Mouse (Mus musculus): ENCODE measurements around the gene Dntt. TPM values are rescaled to one million over a fixed set of nuclear protein-coding genes. Genes with fewer than 3 reads are reported as not detected.

Gene Dntt
- total RNA-seq (2021): not detected
- long read RNA-seq, experiment 1: 0 reads
- long read RNA-seq, experiment 2: 0 reads

DNA sequence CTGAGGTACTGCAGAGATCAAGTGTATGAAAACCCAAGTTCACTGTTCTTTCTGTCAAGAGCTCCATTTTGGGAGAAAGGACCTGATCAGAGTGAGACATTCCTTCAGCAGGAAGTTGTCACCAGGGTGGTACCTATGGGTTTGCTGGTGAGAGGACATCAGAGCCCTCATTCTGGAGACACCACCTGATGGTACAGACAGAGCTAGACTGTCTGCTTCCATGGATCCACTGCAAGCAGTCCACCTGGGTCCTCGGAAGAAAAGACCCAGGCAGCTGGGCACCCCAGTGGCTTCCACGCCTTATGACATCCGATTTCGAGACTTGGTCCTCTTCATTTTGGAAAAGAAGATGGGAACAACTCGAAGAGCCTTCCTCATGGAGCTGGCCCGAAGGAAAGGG is at the start of gene Dntt:
Dntt (plus strand) TSS at position 57 of the 400 bp plus-strand sequence.
- DNase-seq (ENCODE audit: low spot score in 2 of 2): no peak
- intact Hi-C loops (cut with DNase I): no loop called here

DNA sequence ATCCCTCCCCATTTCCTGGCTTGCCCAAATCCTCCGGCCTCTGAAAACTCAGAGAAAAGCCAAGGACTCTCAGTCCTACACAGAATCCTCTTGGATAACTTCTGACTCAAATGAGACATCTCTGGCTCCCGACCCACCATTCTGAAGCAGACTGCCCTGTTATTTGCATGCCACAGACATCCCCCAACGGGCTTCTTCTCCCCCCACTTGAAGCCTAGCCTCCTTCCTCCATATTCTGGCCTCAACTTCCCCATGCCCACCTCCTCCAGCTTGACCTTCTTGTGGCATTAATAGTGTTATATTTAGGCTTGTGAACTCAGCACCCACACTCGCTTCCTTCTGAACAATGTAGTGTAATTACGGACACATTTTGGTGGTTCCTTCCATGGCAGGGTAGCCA is 48.4 kb upstream of the Dntt start:
- DNase-seq (ENCODE audit: low spot score in 2 of 2): no peak
- intact Hi-C loops (cut with DNase I): no loop called here

DNA sequence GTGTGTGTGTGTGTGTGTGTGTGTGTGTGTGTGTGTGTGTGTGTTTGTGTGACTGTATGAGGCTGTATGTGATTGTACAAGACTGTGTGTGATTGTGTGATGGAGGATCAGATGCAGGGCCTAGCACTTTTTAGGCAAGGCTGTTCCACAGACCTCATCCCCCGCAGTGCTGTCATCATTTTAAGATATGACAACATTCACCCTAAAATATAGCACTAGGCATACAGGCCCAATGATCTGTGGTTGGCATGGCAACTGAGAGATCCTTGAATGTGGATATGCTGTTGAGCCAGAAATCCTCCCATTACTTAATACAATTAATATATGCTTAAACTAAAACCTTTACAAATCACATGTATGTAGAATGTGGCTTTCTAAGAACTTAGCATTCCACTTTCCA is 44.5 kb upstream of the Dntt start:
- intact Hi-C loops (cut with DNase I): no loop called here
- DNase-seq (ENCODE audit: low spot score in 2 of 2): peak; percentile 43 to 64

- DNase-seq (ENCODE audit: low spot score in 2 of 2): no peak
- intact Hi-C loops (cut with DNase I): no loop called here
Measured at GRCm38 (mm10) chr19:40988856-40989255, 40.2 kb upstream of the Dntt start.

- DNase-seq (ENCODE audit: low spot score in 2 of 2): no peak
- intact Hi-C loops (cut with DNase I): no loop called here
Measured at GRCm38 (mm10) chr19:40989961-40990600, 39.0 kb upstream of the Dntt start.

DNA sequence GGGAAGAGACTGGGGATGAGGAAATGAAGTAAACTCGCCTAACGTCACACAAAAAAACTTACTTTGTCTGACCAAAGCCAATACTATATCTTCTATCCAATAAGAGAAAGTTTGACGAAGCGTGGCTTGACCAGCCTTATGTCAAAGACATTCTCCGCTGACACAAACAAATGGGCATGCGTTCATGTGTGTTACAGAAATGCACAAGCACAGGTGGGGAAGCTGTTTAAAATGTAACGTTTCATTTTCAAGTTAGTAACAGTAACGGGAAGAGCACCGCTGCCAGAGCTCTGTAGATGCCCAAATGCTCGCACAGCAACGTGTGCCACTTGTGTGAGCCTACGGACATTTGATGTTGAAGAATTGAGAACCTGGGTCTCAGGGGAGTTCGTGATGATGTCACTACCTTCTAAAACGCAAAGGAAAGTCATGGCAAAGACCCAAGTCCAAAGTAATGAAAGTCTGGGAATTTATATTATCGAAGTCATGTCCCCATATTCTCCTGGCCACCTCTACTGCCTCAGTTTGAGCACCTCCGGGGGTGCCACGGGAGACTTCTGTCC is 38.2 kb upstream of the Dntt start:
- intact Hi-C loops (cut with DNase I): no loop called here

DNA sequence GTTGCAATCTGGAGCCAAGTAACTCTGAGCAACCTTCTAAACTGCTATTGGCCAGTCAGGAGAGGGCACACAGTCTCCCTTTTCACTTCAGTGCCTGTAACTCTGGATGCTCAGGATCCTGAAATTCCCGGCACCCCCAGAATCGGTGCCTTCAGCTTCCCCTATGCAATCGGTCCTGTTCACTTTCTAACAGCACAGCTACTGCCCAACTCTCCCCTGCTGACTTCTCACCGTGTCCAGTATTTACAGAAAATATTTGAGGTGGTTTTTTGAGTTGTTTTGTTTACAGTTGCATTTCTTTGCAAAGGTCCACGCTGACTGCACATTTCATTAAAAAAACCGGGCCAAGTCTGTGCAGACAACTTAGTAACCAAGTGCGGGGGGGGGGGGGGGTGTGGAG is 37.4 kb upstream of the Dntt start:
- intact Hi-C loops (cut with DNase I): no loop called here
- DNase-seq (ENCODE audit: low spot score in 2 of 2): no peak

More for the DNA sequence above, 38.2 kb upstream of the Dntt start:
- DNase-seq (ENCODE audit: low spot score in 2 of 2): no peak

DNA sequence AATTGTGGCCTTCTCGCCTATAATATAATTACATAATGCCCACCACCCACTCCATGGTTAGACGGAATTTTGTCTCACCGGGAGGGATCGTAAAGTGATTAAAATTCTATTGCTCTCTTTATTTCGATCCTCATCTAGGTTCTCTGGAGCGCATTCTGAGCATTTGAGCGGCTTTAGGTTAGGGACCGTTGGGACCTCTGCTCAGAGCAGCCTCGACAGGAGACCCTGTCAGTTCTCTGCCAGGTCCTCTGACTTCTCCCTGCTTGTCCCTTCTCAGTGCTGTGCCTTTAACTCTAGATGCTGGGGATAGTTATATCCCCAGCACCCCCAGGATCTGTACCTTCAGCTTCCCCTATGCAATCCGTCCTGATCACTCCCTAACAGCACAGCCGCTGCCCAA is 37.0 kb upstream of the Dntt start:
- DNase-seq (ENCODE audit: low spot score in 2 of 2): no peak
- intact Hi-C loops (cut with DNase I): no loop called here

DNA sequence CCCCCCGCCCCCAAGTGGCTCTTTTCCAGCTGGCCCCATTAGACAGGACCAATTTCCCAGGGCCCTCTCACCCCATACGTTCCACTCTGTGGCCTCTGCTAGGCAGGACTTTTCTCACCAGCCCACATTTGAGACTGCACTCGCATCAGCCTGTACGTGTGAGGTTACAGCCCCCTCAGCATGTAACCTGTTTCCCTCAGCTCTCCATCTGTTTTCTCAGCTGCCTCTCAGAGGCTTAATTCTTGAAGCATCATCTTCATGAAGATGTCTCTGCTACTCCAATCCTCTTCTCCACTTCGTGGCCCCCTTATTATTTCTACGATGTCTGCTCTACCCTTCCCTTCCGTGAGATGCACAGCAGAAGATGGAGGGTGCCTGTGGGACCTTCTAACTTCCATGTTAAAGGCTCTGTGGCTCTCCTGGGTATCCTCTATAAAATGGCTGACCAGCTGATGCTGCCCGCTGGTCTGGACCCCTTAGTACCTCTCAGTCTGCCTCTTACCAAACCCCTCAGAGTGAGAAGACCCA is 36.5 kb upstream of the Dntt start:
- intact Hi-C loops (cut with DNase I): no loop called here
- DNase-seq (ENCODE audit: low spot score in 2 of 2): no peak

- intact Hi-C loops (cut with DNase I): no loop called here
- DNase-seq (ENCODE audit: low spot score in 2 of 2): no peak
Measured at GRCm38 (mm10) chr19:40993356-40993755, 35.7 kb upstream of the Dntt start.

DNA sequence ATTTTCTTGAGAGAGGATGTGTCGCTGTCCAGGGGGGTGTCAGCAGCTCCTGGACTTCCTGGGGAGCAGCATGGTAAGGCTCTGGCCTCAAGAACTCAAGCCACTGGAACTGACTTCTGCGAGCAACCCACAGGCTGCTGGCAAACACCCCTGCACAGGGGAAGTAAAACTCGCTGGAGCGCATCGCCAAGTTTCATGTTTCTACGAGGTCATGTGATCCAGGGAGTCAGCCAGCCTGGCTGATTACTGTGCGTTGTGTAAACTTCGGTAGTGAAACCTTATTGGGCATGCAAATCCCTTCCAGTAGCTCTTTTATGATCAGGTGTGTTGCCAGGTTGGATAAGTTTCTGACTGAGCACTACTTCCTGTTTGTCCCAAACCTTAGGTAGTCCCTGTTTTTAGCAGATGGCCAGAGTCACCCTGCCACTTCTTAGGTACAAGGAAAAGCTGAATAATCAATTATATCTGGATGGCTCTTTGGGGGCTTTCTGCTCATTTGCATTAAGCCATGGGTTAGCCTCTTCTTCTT is 35.0 kb upstream of the Dntt start, which contains the start of gene Blnk:
Blnk (minus strand) TSS at position 479 of the 529 bp plus-strand sequence.
- intact Hi-C loops (cut with DNase I): no loop called here
- DNase-seq (ENCODE audit: low spot score in 2 of 2): peak; percentile 66 to 76

GRCm38 (mm10) chr19:40994911-40995310 is 34.2 kb upstream of the Dntt start:
- intact Hi-C loops (cut with DNase I): no loop called here
- DNase-seq (ENCODE audit: low spot score in 2 of 2): no peak

DNA sequence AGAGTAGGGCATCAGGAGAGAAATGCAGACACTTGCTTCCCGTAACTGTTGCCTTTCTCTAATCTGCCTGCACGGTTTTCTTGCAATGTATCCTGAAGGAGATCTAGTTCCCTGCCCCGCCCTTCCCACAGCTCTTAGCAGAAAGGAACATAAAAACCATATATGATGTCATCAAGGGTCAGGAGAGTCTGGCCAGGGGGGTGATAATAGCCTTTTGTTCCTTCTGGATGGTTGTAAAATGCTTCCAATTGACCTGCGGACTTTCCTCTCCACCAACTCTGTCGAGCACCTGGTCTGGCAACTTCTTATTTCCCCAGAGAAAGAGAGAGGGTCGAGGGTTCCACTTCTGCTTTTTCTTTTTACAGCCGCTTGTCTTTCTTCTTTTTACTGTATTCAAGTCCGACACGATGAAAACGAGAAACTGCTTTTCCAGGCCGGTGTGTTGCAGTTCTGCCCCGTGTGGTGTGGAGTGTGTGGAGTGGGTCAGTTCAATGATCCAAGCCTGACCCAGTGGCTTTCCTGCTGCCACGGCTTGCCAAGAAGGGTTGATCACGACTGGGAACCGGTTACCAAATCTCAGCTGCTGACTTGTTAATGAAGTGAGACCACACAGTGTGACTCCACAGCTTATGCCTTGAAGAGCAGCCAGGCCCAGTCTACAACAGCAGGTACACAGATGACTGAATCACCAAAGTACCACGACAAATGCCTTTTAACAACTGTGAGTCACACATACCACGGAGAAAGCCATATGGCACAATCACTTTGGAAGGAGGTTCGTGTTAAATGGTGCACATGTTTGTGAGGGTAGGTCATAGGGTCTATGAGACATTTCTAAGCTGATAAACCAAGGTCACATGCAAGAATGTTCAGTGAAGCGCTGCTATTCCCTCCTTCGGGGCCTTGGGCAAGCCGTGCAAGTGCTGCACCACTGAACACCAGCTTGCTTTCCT is 33.4 kb upstream of the Dntt start:
- intact Hi-C loops (cut with DNase I): no loop called here
- peak in 1 of 2 experiments; percentile 49 for DNase-seq (ENCODE audit: low spot score in 2 of 2)

DNA sequence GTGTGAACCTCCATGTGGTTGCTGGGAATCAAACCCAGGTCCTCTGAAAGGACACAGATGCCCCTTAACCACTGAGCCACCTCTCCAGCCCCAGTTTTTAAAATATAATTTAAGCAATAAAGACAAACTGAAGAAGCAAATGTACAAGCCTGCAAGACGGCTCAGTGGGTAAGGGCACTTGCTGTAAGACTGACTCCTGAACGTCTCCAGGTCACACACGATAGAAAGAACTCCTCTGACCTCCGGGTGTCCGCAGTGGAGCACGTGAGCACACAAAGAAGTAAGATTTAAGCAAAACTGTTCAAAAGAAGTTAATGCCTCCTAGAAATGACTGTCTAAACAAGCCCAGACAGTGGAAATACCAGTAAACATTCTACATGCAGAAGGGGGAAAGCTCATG is 32.4 kb upstream of the Dntt start:
- no peak for DNase-seq (ENCODE audit: low spot score in 2 of 2)
- intact Hi-C loops (cut with DNase I): no loop called here

- intact Hi-C loops (cut with DNase I): no loop called here
Measured at GRCm38 (mm10) chr19:40998469-40999170, 30.5 kb upstream of the Dntt start.

DNA sequence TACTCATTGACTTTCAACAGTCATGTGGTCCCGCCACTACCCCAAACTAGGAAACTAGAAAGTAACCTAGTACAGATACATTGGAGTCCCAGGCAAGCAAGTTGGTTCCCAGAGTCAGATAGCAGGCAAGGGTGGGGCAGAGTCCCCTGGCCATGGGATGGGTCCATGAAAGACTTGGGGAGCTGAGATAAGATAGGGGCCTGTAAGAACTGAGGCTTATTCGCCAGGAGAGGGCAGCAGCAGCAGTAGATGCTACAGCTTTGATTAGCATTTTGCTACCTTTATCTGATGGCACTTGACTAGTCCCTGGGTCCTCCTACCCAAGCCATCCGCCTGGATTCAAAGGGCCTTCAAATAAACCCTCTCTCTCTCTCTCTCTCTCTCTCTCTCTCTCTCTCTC is 29.5 kb upstream of the Dntt start:
- DNase-seq (ENCODE audit: low spot score in 2 of 2): no peak
- intact Hi-C loops (cut with DNase I): no loop called here

More at GRCm38 (mm10) chr19:40998469-40999170, 30.5 kb upstream of the Dntt start:
- no peak for DNase-seq (ENCODE audit: low spot score in 2 of 2)

DNA sequence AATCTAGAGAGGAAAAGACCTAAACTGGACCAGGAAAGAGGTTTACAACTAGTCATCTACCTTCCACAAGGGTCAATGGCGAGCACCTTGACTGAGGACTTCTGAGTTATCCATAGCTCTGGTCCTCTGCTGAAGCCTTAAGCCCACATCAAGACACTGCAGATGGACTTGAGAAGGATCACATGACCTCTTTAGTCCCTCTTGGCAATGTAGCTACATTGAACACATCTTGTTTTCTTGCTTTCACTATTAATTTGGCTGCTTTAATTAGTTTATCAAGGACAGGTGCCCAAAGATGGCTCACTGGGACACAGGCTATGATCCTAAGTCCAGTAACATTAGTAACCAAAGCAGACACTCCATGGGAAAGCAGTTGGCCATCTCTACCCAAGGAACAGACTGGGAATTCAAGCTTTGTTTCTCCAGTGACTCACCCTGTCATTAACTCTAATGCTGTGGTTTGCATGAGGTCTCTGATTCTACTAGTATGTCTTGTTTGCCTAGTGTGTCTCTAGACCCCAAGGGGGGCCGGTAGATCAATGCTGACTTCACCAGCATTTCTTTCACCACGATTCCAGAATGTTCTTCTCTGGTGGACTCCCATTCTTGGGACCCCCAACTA is 25.3 kb upstream of the Dntt start:
- DNase-seq (ENCODE audit: low spot score in 2 of 2): no peak
- intact Hi-C loops (cut with DNase I): no loop called here

- intact Hi-C loops (cut with DNase I): no loop called here
- DNase-seq (ENCODE audit: low spot score in 2 of 2): no peak
Measured at GRCm38 (mm10) chr19:41006621-41007020, 22.5 kb upstream of the Dntt start.

- intact Hi-C loops (cut with DNase I): no loop called here
- no peak for DNase-seq (ENCODE audit: low spot score in 2 of 2)
Measured at GRCm38 (mm10) chr19:41007326-41007725, 21.7 kb upstream of the Dntt start.

Data from left cerebral cortex, postnatal 14 days (tissue).